Mouse (Mus musculus) CH12.LX (cell line): ENCODE results near the gene Hps3. TPM values are rescaled to one million over a fixed set of nuclear protein-coding genes. Genes with fewer than 3 reads are reported as not detected.

ENCODE experiments used
- DNase-seq: peaks from one replicate; pipeline ENCODE4 v3.0.0-alpha.2; 2013; ENCODE audit errors: extremely low read depth
- H3K27ac ChIP-seq: 2 replicates; pipeline ENCODE4 v1.5.1; 2012; ENCODE audit warnings: low read depth, mild to moderate bottlenecking, control low read depth, moderate library complexity; ENCODE audit not compliant: insufficient read depth
- H3K27me3 ChIP-seq: replicated peaks from 2 replicates; pipeline ENCODE3; 2012; ENCODE audit warnings: inconsistent platforms
- H3K36me3 ChIP-seq, 2 experiments: replicated peaks in 1 of 2; 2 replicates each; pipeline versions ENCODE3 to v1.6.1; 2012; ENCODE audit warnings: inconsistent platforms in 1 of 2, low read length in 1 of 2, mild to moderate bottlenecking in 1 of 2, mixed read lengths in 1 of 2, moderate library complexity in 1 of 2; ENCODE audit not compliant: control insufficient read depth in 1 of 2, insufficient read depth in 1 of 2
- H3K4me1 ChIP-seq, 2 experiments: 2 replicates each; pipeline ENCODE4 v1.6.1; 2012; ENCODE audit warnings: inconsistent platforms in 1 of 2, moderate library complexity in 1 of 2; ENCODE audit not compliant: insufficient read depth in 2 of 2, control insufficient read depth in 1 of 2
- H3K4me2 ChIP-seq: 2 replicates; pipeline ENCODE4 v1.6.1; 2012; ENCODE audit warnings: low read depth, mild to moderate bottlenecking, control low read depth; ENCODE audit not compliant: poor library complexity, insufficient read depth, severe bottlenecking
- H3K4me3 ChIP-seq, 3 experiments: fragments of 150-350 bp in 1 of 3; sonication (generic) in 1 of 3; replicated peaks in 1 of 3; 2 replicates each; pipeline versions ENCODE3 to v1.5.1; 2011 to 2012; ENCODE audit warnings: low read depth in 2 of 3, low read length in 2 of 3, mild to moderate bottlenecking in 2 of 3, moderate library complexity in 2 of 3, control low read depth in 1 of 3, improper control_type of control experiment in 1 of 3, inconsistent platforms in 1 of 3, mixed read lengths in 1 of 3; ENCODE audit not compliant: poor library complexity in 1 of 3
- H3K79me2 ChIP-seq: replicated peaks from 2 replicates; pipeline ENCODE4 v1.6.1; 2012; ENCODE audit warnings: mild to moderate bottlenecking, moderate library complexity; ENCODE audit not compliant: control insufficient read depth, poor library complexity, insufficient read depth, severe bottlenecking; ENCODE audit errors: extremely low read depth
- H3K9ac ChIP-seq: 2 replicates; pipeline ENCODE4 v1.6.1; 2012; ENCODE audit warnings: low read depth, mild to moderate bottlenecking, control low read depth, moderate library complexity; ENCODE audit not compliant: insufficient read depth
- H3K9me3 ChIP-seq: replicated peaks from 2 replicates; pipeline ENCODE3; 2012; ENCODE audit warnings: low read length, inconsistent platforms, mixed read lengths
- BHLHE40 ChIP-seq: IDR thresholded peaks from 2 replicates; pipeline ENCODE4 v1.6.1; 2011; ENCODE audit warnings: mild to moderate bottlenecking, low read depth, low read length, improper control_type of control experiment
- CHD1 ChIP-seq: IDR thresholded peaks from 2 replicates; pipeline ENCODE4 v1.6.1; 2012; ENCODE audit warnings: low read depth, low read length, improper control_type of control experiment, inconsistent platforms
- CHD2 ChIP-seq: IDR thresholded peaks from 2 replicates; pipeline ENCODE4 v1.6.1; 2011; ENCODE audit warnings: low read length, improper control_type of control experiment
- CTCF ChIP-seq, 2 experiments: IDR thresholded peaks in 1 of 2; conservative IDR thresholded peaks in 1 of 2; 2 replicates each; pipeline ENCODE4 v1.5.1; 2011 to 2012; ENCODE audit warnings: low read depth in 2 of 2, low read length in 2 of 2, improper control_type of control experiment in 1 of 2, inconsistent platforms in 1 of 2, mild to moderate bottlenecking in 1 of 2, moderate library complexity in 1 of 2
- ELF1 ChIP-seq: IDR thresholded peaks from 2 replicates; pipeline ENCODE4 v1.6.1; 2014; ENCODE audit warnings: low read depth, mild to moderate bottlenecking, inconsistent platforms, low read length, improper control_type of control experiment
- ETS1 ChIP-seq: conservative IDR thresholded peaks from 2 replicates; pipeline ENCODE4 v1.6.1; 2012; ENCODE audit warnings: low read depth, mild to moderate bottlenecking, inconsistent platforms, low read length, improper control_type of control experiment, moderate library complexity
- GABPA ChIP-seq: IDR thresholded peaks from 2 replicates; pipeline ENCODE4 v1.6.1; 2012; ENCODE audit warnings: low read depth, low read length, improper control_type of control experiment, inconsistent platforms; ENCODE audit not compliant: insufficient replicate concordance
- HCFC1 ChIP-seq: IDR thresholded peaks from 2 replicates; pipeline ENCODE4 v1.6.1; 2012; ENCODE audit warnings: low read depth, mild to moderate bottlenecking, inconsistent platforms, low read length, improper control_type of control experiment
- JUND ChIP-seq: conservative IDR thresholded peaks from 2 replicates; pipeline ENCODE4 v1.6.1; 2011; ENCODE audit warnings: low read depth, low read length, improper control_type of control experiment
- KAT2A ChIP-seq: IDR thresholded peaks from 2 replicates; pipeline ENCODE4 v1.6.1; 2012; ENCODE audit warnings: low read length, improper control_type of control experiment, inconsistent platforms; ENCODE audit not compliant: insufficient replicate concordance
- MAFK ChIP-seq: IDR thresholded peaks from 2 replicates; pipeline ENCODE4 v1.6.1; 2011; ENCODE audit warnings: low read length, improper control_type of control experiment; ENCODE audit not compliant: insufficient replicate concordance
- MAX ChIP-seq: IDR thresholded peaks from 2 replicates; pipeline ENCODE4 v1.6.1; 2011; ENCODE audit warnings: low read length, improper control_type of control experiment
- MAZ ChIP-seq: IDR thresholded peaks from 2 replicates; pipeline ENCODE4 v1.6.1; 2012; ENCODE audit warnings: low read depth, mild to moderate bottlenecking, inconsistent platforms, low read length, improper control_type of control experiment, moderate library complexity
- MEF2A ChIP-seq: IDR thresholded peaks from 2 replicates; pipeline ENCODE4 v1.6.1; 2014; ENCODE audit warnings: low read depth, mild to moderate bottlenecking, inconsistent platforms, low read length, improper control_type of control experiment, borderline replicate concordance
- MXI1 ChIP-seq: IDR thresholded peaks from 2 replicates; pipeline ENCODE4 v1.6.1; 2011; ENCODE audit warnings: mild to moderate bottlenecking, low read depth, low read length, improper control_type of control experiment
- MYC ChIP-seq: IDR thresholded peaks from 2 replicates; pipeline ENCODE4 v1.6.1; 2011; ENCODE audit warnings: low read depth, mild to moderate bottlenecking, improper control_type of control experiment, low read length
- NELFE ChIP-seq: IDR thresholded peaks from 2 replicates; pipeline ENCODE4 v1.6.1; 2011; ENCODE audit warnings: low read depth, low read length, improper control_type of control experiment
- NRF1 ChIP-seq: IDR thresholded peaks from 2 replicates; pipeline ENCODE4 v1.6.1; 2014; ENCODE audit warnings: low read depth, mild to moderate bottlenecking, inconsistent platforms, low read length, improper control_type of control experiment, moderate library complexity
- POLR2AphosphoS2 ChIP-seq: IDR thresholded peaks from 2 replicates; pipeline ENCODE4 v1.6.1; 2011; ENCODE audit warnings: low read depth, low read length, improper control_type of control experiment
- RAD21 ChIP-seq: IDR thresholded peaks from 2 replicates; pipeline ENCODE4 v1.6.1; 2011; ENCODE audit warnings: low read depth, mild to moderate bottlenecking, low read length, improper control_type of control experiment, moderate library complexity
- RCOR1 ChIP-seq: conservative IDR thresholded peaks from 2 replicates; pipeline ENCODE4 v1.6.1; 2012; ENCODE audit warnings: low read depth, mild to moderate bottlenecking, inconsistent platforms, low read length, improper control_type of control experiment
- SIN3A ChIP-seq: IDR thresholded peaks from 2 replicates; pipeline ENCODE4 v1.6.1; 2012; ENCODE audit warnings: low read length, improper control_type of control experiment, inconsistent platforms
- SMC3 ChIP-seq: IDR thresholded peaks from 2 replicates; pipeline ENCODE4 v1.6.1; 2011; ENCODE audit warnings: low read depth, low read length, improper control_type of control experiment
- TCF12 ChIP-seq: IDR thresholded peaks from 2 replicates; pipeline ENCODE4 v1.6.1; 2014; ENCODE audit warnings: low read depth, mild to moderate bottlenecking, inconsistent platforms, low read length, improper control_type of control experiment
- USF1 ChIP-seq: IDR thresholded peaks from 2 replicates; pipeline ENCODE4 v1.6.1; 2014; ENCODE audit warnings: low read depth, mild to moderate bottlenecking, inconsistent platforms, low read length, improper control_type of control experiment
- ZC3H11A ChIP-seq: IDR thresholded peaks from 2 replicates; pipeline ENCODE4 v1.6.1; 2012; ENCODE audit warnings: low read depth, mild to moderate bottlenecking, inconsistent platforms, low read length, improper control_type of control experiment
- ZKSCAN1 ChIP-seq: IDR thresholded peaks from 2 replicates; pipeline ENCODE4 v1.6.1; 2012; ENCODE audit warnings: low read depth, inconsistent platforms, low read length, improper control_type of control experiment, borderline replicate concordance
- ZMIZ1 ChIP-seq: IDR thresholded peaks from 2 replicates; pipeline ENCODE4 v1.6.1; 2012; ENCODE audit warnings: low read depth, mild to moderate bottlenecking, inconsistent platforms, low read length, improper control_type of control experiment
- dilution Hi-C: fragments of 300-500 bp; cut with MboI; formaldehyde crosslinking; loops from 2 replicates; pipeline ENCODE4 v1.14.3; 2020; ENCODE audit warnings: low sequenced_read_pairs; ENCODE audit not compliant: extremely low pct_unique_long_range_greater_than_20kb, extremely low pct_ligation_motif_present
- in situ Hi-C: fragments of 300-500 bp; cut with MboI; formaldehyde crosslinking; loops from 3 replicates; pipeline ENCODE4 v1.14.3; 2019; ENCODE audit warnings: low sequenced_read_pairs, low pct_ligation_motif_present, low pct_unique_long_range_greater_than_20kb, mixed read lengths
- polyA plus RNA-seq: library from polyadenylated mRNA; unstranded; fragments of >175 nt; gene quantifications from 2 replicates; pipeline ENCODE4 v1.2.1, GENCODE M21; 2012; ENCODE audit warnings: low read depth; ENCODE audit not compliant: insufficient read length
- total RNA-seq, 2 experiments: library from RNA; depleted of rRNA; stranded (reverse); fragments of 300-350 nt in 1 of 2; fragments of >200 nt in 1 of 2; gene quantifications; 2 replicates each; pipeline ENCODE4 v1.2.3; 2012 to 2014

Gene Hps3
- total and polyA plus RNA-seq, 3 experiments: 18.2 to 37.3 (median 31.8) TPM

DNA sequence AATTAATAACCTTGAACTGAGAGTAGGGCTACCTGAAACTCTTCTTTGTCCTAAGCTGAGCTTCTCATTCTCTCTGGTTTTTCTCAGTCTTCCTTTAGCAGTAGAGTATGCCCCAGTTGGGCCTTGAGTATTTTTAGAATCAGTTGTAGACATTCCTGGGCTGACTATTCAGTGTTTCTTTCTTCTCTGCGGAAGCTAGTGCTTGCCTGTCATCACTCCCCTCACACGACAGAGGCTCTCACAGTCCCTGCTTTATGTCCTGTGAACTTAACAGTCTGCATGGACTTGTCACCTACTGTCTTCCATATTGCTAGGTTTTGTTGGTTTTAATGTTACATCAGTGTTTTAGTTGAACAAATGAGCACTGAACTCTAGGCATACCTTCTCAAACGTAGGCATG lies 47.0 kb upstream of the Hps3 start:
- in situ Hi-C loops: no loop called here
- no peak overlapping the region for H3K4me2 ChIP-seq
- dilution Hi-C loops: no loop called here
- no peak overlapping the region for H3K27ac ChIP-seq
- H3K9ac ChIP-seq: no peak overlapping the region
- no peaks in the 10 kb centered on the region for H3K9me3 ChIP-seq
- H3K4me3 ChIP-seq: no peak overlapping the region
- no peak for TF ChIP-seq MXI1
- TF ChIP-seq GABPA: no peak
- TF ChIP-seq CTCF (conservative IDR thresholded peaks at IDR 0.05 in 1 of 2, IDR thresholded peaks at IDR 0.05 in 1 of 2; ENCODE audit: low read depth in 2 of 2, low read length in 2 of 2): no peak
- TF ChIP-seq RCOR1: no peak
- no peak for TF ChIP-seq ELF1
- no peak for TF ChIP-seq CHD1
- TF ChIP-seq TCF12: no peak
- TF ChIP-seq ZKSCAN1: no peak
- TF ChIP-seq USF1: no peak
- TF ChIP-seq JUND: no peak
- no peaks in the 10 kb centered on the region for H3K4me1 ChIP-seq
- no peaks in the 10 kb centered on the region; the same call in 1 of the 2 replicates for H3K79me2 ChIP-seq
- H3K27me3 ChIP-seq: no peaks in the 10 kb centered on the region
- no peak for DNase-seq
- peaks cover 37 to 63% of the 10 kb centered on the region in 2 experiments for H3K36me3 ChIP-seq

- peak overlapping the region; percentile 34 for H3K4me2 ChIP-seq
- H3K4me1 ChIP-seq: peaks cover 0 to 5% of the 10 kb centered on the region in 2 experiments; a peak in 2 of 4 replicates
- no peaks in the 10 kb centered on the region for H3K27me3 ChIP-seq
- DNase-seq: peak; percentile 42
- H3K4me3 ChIP-seq: peak overlapping the region in 1 of 3 experiments; percentile 2
- peak overlapping the region; percentile 30 for H3K27ac ChIP-seq
- in situ Hi-C loops (loop anchor here (10.0 kb wide), 1 partner anchor 108 kb away; no protein-coding TSS in a partner anchor), dilution Hi-C loops (no loop called here)
- H3K9me3 ChIP-seq: no peaks in the 10 kb centered on the region
- H3K36me3 ChIP-seq: peaks cover 27 to 46% of the 10 kb centered on the region in 2 experiments
- no peak overlapping the region for H3K9ac ChIP-seq
- no peaks in the 10 kb centered on the region; the same call in 1 of the 2 replicates for H3K79me2 ChIP-seq
- peak; percentile 77 for TF ChIP-seq MAX
- no peak for TF ChIP-seq POLR2AphosphoS2
- TF ChIP-seq ZMIZ1: no peak
- TF ChIP-seq SMC3: peak; percentile 76
- TF ChIP-seq MEF2A: no peak
- TF ChIP-seq ZKSCAN1: no peak
- no peak for TF ChIP-seq RCOR1
- TF ChIP-seq ZC3H11A: peak; percentile 27; the same call in 1 of the 2 replicates
- TF ChIP-seq MXI1: peak; percentile 73; the same call in 1 of the 2 replicates
- no peak for TF ChIP-seq MAZ
- TF ChIP-seq SIN3A: peak; percentile 57; the same call in 1 of the 2 replicates
- TF ChIP-seq NRF1: no peak
- TF ChIP-seq RAD21: peak; percentile 58
- no peak for TF ChIP-seq GABPA
- no peak for TF ChIP-seq KAT2A
- TF ChIP-seq MAFK: peak; percentile 35; the same call in 1 of the 2 replicates
- TF ChIP-seq CTCF (conservative IDR thresholded peaks at IDR 0.05 in 1 of 2, IDR thresholded peaks at IDR 0.05 in 1 of 2; ENCODE audit: low read depth in 2 of 2, low read length in 2 of 2): peak in 1 of 2 experiments; percentile 94; a peak in 2 of 4 replicates
- TF ChIP-seq MYC: peak; percentile 98
- no peak for TF ChIP-seq BHLHE40
- TF ChIP-seq ETS1: no peak
- no peak for TF ChIP-seq HCFC1
- no peak for TF ChIP-seq CHD1
- TF ChIP-seq JUND: peak; percentile 43; the same call in 1 of the 2 replicates
- no peak for TF ChIP-seq ELF1
- peak; percentile 28; the same call in 1 of the 2 replicates for TF ChIP-seq NELFE
- no peak for TF ChIP-seq CHD2
Observed at GRCm38 (mm10) chr3:20076145-20077053, 41.3 kb upstream of the Hps3 start.
